Mouse (Mus musculus): ENCODE results near the gene Dlk1. TPM values are rescaled to one million over a fixed set of nuclear protein-coding genes. Genes with fewer than 3 reads are reported as not detected.

Dlk1 gene
- 0.42 and 0.44 TPM in 2 replicates for polyA plus RNA-seq (2012; rRNA removed)

DNA sequence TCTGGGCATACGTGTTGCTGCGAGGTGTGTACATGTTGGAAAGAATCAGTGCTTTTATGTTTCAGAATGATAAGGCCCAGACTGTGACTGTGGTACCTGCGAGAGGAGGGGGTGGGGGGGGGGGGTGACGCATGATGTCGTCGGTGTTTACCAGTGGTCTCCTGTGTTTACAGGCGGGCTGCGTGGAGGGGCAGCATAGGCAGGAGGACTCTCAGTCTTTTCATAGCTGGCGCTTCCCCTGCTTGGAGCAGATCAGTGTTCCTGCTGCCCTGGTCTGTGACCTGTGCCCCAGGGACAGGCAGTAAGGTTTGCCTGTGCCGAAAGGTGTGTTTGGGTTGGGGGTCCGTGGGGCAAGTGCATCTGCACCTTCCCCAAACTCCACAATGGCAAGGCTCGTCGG, at the start of gene Dlk1:
Dlk1 (plus strand) TSS at position 232 of the 400 bp plus-strand sequence.
- DNase-seq: no peak
- WGBS: 28% methylated on average over 13 of the region's 13 CpGs
- Histone ChIP-seq H3K4me1 (ENCODE audit: control insufficient read depth, insufficient read depth, low read length) (0 out of 2 replicates have a peak, but pooled peaks cover 2% of the 10 kb centered on the region), H3K4me3 (replicated peaks; ENCODE audit: extremely low read depth, low read depth, low read length) (no peak within 1 kb of the TSS)
- TF ChIP-seq POLR2A (IDR thresholded peaks at IDR 0.05; ENCODE audit: borderline replicate concordance, extremely low read depth, low read depth, low read length) (no peak), CTCF (IDR thresholded peaks at IDR 0.05; ENCODE audit: insufficient read depth, low read length) (no peak)

DNA sequence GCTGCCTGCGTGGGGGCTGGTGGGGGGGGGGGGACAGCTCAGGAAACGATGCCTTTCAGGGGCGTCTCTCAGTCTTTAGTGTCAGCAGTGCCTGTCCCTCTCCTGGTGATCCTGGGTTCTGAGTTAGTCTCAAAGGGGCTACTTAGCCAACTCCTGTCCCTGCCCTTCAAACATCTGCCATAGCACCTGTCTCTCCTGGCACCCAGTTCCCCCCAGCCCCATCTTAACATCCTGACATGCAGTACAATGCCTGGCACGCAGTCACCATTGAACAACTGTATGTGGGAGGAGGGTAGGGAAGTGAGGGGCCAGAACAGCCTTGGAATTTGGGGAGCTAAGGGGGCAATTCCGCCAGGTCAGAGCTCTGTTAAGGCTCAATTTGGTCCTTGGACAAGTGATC, 49.7 kb upstream of the Dlk1 start:
- Histone ChIP-seq H3K4me3 (replicated peaks; ENCODE audit: extremely low read depth, low read depth, low read length) (no peak overlapping the region), H3K4me1 (ENCODE audit: control insufficient read depth, insufficient read depth, low read length) (no peaks in the 10 kb centered on the region)
- no peak for TF ChIP-seq CTCF (IDR thresholded peaks at IDR 0.05; ENCODE audit: insufficient read depth, low read length)
- TF ChIP-seq POLR2A (IDR thresholded peaks at IDR 0.05; ENCODE audit: borderline replicate concordance, extremely low read depth, low read depth, low read length): no peak
- 47% methylated on average over 5 of the region's 5 CpGs for WGBS
- DNase-seq: no peak

DNA sequence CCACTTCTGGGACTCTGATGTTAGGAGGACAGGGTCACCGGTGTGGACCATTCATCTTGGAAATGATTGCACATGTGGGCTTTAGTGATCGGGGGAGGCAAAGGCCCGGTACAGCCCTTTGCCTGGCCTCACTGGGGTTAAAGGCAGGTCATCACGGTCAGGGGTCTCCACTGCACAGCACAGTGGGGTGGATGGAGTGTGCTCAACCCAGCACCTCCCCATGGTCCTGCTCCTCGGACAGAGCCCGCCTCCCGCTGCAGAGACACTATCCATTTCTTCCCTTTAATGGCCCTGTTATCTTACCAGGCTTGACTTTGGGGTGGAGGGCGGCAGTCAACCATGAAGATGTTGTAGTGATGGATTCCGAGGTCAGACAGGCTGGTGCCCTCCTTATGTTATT, 48.9 kb upstream of the Dlk1 start:
- TF ChIP-seq POLR2A (IDR thresholded peaks at IDR 0.05; ENCODE audit: borderline replicate concordance, extremely low read depth, low read depth, low read length) (no peak), CTCF (IDR thresholded peaks at IDR 0.05; ENCODE audit: insufficient read depth, low read length) (no peak)
- no peak overlapping the region for H3K4me3 ChIP-seq (replicated peaks; ENCODE audit: extremely low read depth, low read depth, low read length)
- WGBS: 83% methylated on average over 9 of the region's 9 CpGs
- H3K4me1 ChIP-seq (ENCODE audit: control insufficient read depth, insufficient read depth, low read length): no peaks in the 10 kb centered on the region
- no peak for DNase-seq

- no peaks in the 10 kb centered on the region for H3K4me1 ChIP-seq (ENCODE audit: control insufficient read depth, insufficient read depth, low read length)
- no peak for TF ChIP-seq CTCF (IDR thresholded peaks at IDR 0.05; ENCODE audit: insufficient read depth, low read length)
- no peak for TF ChIP-seq POLR2A (IDR thresholded peaks at IDR 0.05; ENCODE audit: borderline replicate concordance, extremely low read depth, low read depth, low read length)
- DNase-seq: no peak
- 61% methylated on average over 3 of the region's 3 CpGs for WGBS
- no peak overlapping the region for H3K4me3 ChIP-seq (replicated peaks; ENCODE audit: extremely low read depth, low read depth, low read length)
Observed at GRCm38 (mm10) chr12:109406018-109406417, 46.6 kb upstream of the Dlk1 start.

GRCm38 (mm10) chr12:109410723-109411122, 41.9 kb upstream of the Dlk1 start:
- WGBS: 40% methylated on average over 11 of the region's 11 CpGs
- no peak overlapping the region for H3K4me3 ChIP-seq (replicated peaks; ENCODE audit: extremely low read depth, low read depth, low read length)
- no peak for DNase-seq
- TF ChIP-seq POLR2A (IDR thresholded peaks at IDR 0.05; ENCODE audit: borderline replicate concordance, extremely low read depth, low read depth, low read length) (no peak), CTCF (IDR thresholded peaks at IDR 0.05; ENCODE audit: insufficient read depth, low read length) (no peak)
- no peaks in the 10 kb centered on the region for H3K4me1 ChIP-seq (ENCODE audit: control insufficient read depth, insufficient read depth, low read length)

DNA sequence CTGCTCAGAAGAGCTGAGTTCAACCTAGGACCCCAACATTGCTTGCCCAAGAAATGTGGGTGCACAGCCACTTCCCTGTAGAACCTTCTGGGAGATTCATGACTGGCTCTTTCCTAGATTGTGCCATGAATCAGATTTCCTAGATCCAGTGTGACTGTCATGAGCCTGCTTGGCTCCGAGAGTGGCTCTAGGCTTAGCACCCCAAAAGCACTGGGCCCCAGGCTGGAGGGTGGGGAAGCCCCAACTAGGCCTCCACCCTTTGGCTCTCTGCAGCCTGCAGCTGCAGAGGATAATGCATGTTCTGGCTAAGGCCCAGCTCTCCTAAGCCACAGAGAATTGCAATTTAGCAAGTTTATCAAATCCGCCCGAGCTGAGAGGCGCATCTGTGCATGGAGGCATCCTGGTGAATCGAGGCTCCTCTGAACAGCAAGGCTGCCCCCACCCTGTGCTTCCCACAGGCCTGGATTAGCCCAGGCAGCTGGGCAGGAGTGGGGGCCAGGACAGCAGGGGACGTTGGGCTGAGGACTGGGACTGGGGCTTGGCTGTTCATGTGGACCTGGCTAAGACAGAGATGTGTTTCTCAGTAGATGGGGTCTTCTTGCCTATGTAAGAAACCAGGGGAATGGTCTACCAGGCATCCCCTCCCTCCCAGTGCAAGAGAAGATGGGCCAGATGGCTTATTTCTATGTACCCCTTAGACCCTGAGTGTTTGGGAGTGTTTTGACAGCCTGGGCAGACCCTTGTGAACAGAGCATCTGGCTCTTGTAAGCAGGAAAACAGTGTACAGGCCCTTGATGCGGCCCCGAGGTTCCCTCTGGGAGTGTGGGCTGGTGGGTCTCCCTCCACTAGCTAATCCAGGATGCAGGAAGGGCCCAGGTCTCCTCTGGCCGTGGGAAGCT, 41.2 kb upstream of the Dlk1 start:
- WGBS: 72% methylated on average over 9 of the region's 9 CpGs
- no peak for TF ChIP-seq POLR2A (IDR thresholded peaks at IDR 0.05; ENCODE audit: borderline replicate concordance, extremely low read depth, low read depth, low read length)
- no peak for TF ChIP-seq CTCF (IDR thresholded peaks at IDR 0.05; ENCODE audit: insufficient read depth, low read length)
- no peak overlapping the region for H3K4me3 ChIP-seq (replicated peaks; ENCODE audit: extremely low read depth, low read depth, low read length)
- H3K4me1 ChIP-seq (ENCODE audit: control insufficient read depth, insufficient read depth, low read length): no peaks in the 10 kb centered on the region
- DNase-seq: no peak

GRCm38 (mm10) chr12:109412071-109412440, 40.6 kb upstream of the Dlk1 start:
- Histone ChIP-seq H3K4me3 (replicated peaks; ENCODE audit: extremely low read depth, low read depth, low read length) (no peak overlapping the region), H3K4me1 (ENCODE audit: control insufficient read depth, insufficient read depth, low read length) (no peaks in the 10 kb centered on the region)
- 63% methylated on average over 8 of the region's 8 CpGs for WGBS
- DNase-seq: no peak
- TF ChIP-seq CTCF (IDR thresholded peaks at IDR 0.05; ENCODE audit: insufficient read depth, low read length): no peak
- no peak for TF ChIP-seq POLR2A (IDR thresholded peaks at IDR 0.05; ENCODE audit: borderline replicate concordance, extremely low read depth, low read depth, low read length)

- no peak overlapping the region for H3K4me3 ChIP-seq (replicated peaks; ENCODE audit: extremely low read depth, low read depth, low read length)
- 49% methylated on average over 5 of the region's 5 CpGs for WGBS
- no peak for TF ChIP-seq CTCF (IDR thresholded peaks at IDR 0.05; ENCODE audit: insufficient read depth, low read length)
- no peak for DNase-seq
- no peaks in the 10 kb centered on the region for H3K4me1 ChIP-seq (ENCODE audit: control insufficient read depth, insufficient read depth, low read length)
Observed at GRCm38 (mm10) chr12:109412675-109413074, 39.9 kb upstream of the Dlk1 start.

DNA sequence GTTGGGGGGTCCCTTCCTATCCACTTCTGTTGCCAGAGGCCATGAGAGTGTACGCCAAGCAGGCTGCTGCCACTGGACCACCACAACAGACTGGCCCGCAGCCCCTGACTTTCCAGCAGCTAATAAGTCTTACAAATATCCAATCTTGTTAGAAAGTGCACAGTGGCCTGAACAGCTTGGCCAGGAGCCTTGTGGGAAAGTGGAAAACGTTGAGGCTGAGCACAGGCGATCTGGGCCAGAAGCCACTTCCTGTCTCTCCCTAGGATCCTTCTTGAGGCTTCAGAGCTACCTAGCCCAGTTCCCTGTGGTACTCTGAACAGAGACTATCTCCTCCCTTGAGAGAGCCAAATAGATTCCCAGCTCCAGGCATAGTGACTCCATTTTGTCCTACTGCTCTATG, 39.3 kb upstream of the Dlk1 start:
- no peak for DNase-seq
- 65% methylated on average over 4 of the region's 4 CpGs for WGBS
- H3K4me1 ChIP-seq (ENCODE audit: control insufficient read depth, insufficient read depth, low read length): no peaks in the 10 kb centered on the region

GRCm38 (mm10) chr12:109416681-109417080, 35.9 kb upstream of the Dlk1 start:
- no peak for DNase-seq
- H3K4me3 ChIP-seq (replicated peaks; ENCODE audit: extremely low read depth, low read depth, low read length): no peak overlapping the region
- TF ChIP-seq CTCF (IDR thresholded peaks at IDR 0.05; ENCODE audit: insufficient read depth, low read length) (no peak), POLR2A (IDR thresholded peaks at IDR 0.05; ENCODE audit: borderline replicate concordance, extremely low read depth, low read depth, low read length) (no peak)
- H3K4me1 ChIP-seq (ENCODE audit: control insufficient read depth, insufficient read depth, low read length): no peaks in the 10 kb centered on the region
- 75% methylated on average over 5 of the region's 5 CpGs for WGBS

More for the DNA sequence above, 39.3 kb upstream of the Dlk1 start:
- TF ChIP-seq CTCF (IDR thresholded peaks at IDR 0.05; ENCODE audit: insufficient read depth, low read length): no peak
- TF ChIP-seq POLR2A (IDR thresholded peaks at IDR 0.05; ENCODE audit: borderline replicate concordance, extremely low read depth, low read depth, low read length): no peak
- no peak overlapping the region for H3K4me3 ChIP-seq (replicated peaks; ENCODE audit: extremely low read depth, low read depth, low read length)
